Mouse (Mus musculus) ovary, adult 18-20 months (tissue): ENCODE results near the gene Saa3.
"Not testable (repeated sequence)": the region's sequence is repeated elsewhere in the genome, so short reads cannot be mapped to it uniquely, and the experiment has no call there.

Experiments used
- DNase-seq: peaks from one replicate; pipeline ENCODE4 v3.0.0; 2022; ENCODE audit warnings: low spot score, mixed read lengths

Gene Saa3

GRCm38 (mm10) chr7:46712250-46712649, 3.2 kb downstream of the Saa3 start:
- DNase-seq: no peak

GRCm38 (mm10) chr7:46710390-46710844, 5.1 kb downstream of the Saa3 start, which contains the start of gene Saal1:
Gene Saal1 (minus strand): TSS chr7:46710680.
- DNase-seq: peak; percentile 57

GRCm38 (mm10) chr7:46700521-46701025, 14.9 kb downstream of the Saa3 start:
- DNase-seq: no peak

GRCm38 (mm10) chr7:46696754-46697153, 18.7 kb downstream of the Saa3 start:
- no peak for DNase-seq

GRCm38 (mm10) chr7:46686827-46687226, 28.7 kb downstream of the Saa3 start:
- DNase-seq: no peak

GRCm38 (mm10) chr7:46680732-46681131, 34.8 kb downstream of the Saa3 start:
- DNase-seq: no peak

- DNase-seq: not testable (repeated sequence)
Observed at GRCm38 (mm10) chr7:46679044-46679443, 36.5 kb downstream of the Saa3 start.

GRCm38 (mm10) chr7:46678417-46678816, 37.1 kb downstream of the Saa3 start:
- no peak for DNase-seq

GRCm38 (mm10) chr7:46676808-46677360, 38.6 kb downstream of the Saa3 start:
- DNase-seq: no peak

GRCm38 (mm10) chr7:46675886-46676285, 39.6 kb downstream of the Saa3 start:
- DNase-seq: no peak

- no peak for DNase-seq
Observed at GRCm38 (mm10) chr7:46675061-46675460, 40.4 kb downstream of the Saa3 start.

GRCm38 (mm10) chr7:46672160-46672672, 43.3 kb downstream of the Saa3 start, which contains the start of gene Tph1:
Gene Tph1 (minus strand): TSS chr7:46672537.
- no peak for DNase-seq

- DNase-seq: no peak
Observed at GRCm38 (mm10) chr7:46667256-46667655, 48.2 kb downstream of the Saa3 start.

GRCm38 (mm10) chr7:46665236-46665635, 50.3 kb downstream of the Saa3 start:
- DNase-seq: no peak
